Mouse (Mus musculus): ENCODE measurements around the gene Rps26. TPM values are rescaled to one million over a fixed set of nuclear protein-coding genes. Genes with fewer than 3 reads are reported as not detected.

Gene Rps26
- 100 to 1,000 TPM; 564 to 729 TPM for total RNA-seq (2021)
- long read RNA-seq, experiment 1, transcript Rps26-201 (4 exons, 681 nt) = major isoform, 61 of 64 reads
- long read RNA-seq, experiment 1, partial matches to known transcripts = 0 of 64 reads
- long read RNA-seq, experiment 1, other reads (novel, unspliced or antisense) = 3 of 64 reads
- long read RNA-seq, experiment 2, transcript Rps26-201 (4 exons, 681 nt) = major isoform, 318 of 337 reads
- long read RNA-seq, experiment 2, transcript Rps26-202 (3 exons, 596 nt) = minor isoform, 7 of 337 reads
- long read RNA-seq, experiment 2, partial matches to known transcripts = 6 of 337 reads
- long read RNA-seq, experiment 2, other reads (novel, unspliced or antisense) = 6 of 337 reads

DNA sequence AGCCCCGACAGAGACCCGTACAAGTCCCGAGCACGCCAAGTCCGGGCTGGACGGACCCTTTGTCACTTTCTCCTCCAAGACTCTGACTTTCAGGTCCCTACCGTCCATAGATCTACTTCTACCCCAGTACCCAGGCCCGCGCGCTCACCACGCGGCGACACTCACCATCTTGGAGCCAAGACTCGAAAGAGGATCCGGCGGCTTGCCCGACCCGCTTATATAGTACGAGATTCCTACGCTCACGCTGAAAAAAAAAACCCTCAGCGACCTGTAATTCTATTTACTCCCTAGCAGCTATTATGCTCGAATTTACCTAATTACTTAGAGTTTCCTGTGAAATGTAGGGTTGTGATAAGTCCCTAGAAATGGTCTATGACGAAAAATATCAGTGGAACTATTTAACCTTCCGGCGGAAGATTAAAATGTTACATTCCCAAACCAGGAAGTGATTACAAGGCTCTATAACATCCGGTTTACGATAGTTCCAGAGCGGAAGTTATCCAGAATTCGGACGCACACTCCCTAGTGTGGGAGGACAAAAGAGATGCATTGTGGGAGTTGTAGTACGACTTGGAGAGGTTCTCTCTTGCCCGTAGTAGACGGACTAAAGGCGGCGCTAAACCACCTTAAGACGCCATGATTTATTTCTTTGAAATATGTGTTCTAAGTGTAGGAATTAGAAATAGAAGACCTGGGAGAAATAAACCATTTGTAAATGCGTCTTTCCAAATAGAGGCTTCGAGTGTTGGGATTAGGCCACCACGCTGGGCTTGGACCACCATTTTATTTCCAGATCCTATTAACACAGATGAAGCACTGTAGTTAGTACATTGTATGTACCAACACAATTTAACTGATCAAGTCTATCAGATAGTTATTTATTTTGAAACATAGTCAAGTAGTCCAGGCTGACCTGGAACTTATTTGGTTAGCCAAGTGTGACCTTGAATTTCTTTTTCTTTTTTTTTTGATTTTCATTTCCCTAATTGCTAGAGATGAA, at the start of gene Rps26:
Rps26 (minus strand) TSS at position 437 of the 1,000 bp plus-strand sequence.
- peak; percentile 82 to 84 for DNase-seq (ENCODE audit: low spot score in 2 of 2)

DNA sequence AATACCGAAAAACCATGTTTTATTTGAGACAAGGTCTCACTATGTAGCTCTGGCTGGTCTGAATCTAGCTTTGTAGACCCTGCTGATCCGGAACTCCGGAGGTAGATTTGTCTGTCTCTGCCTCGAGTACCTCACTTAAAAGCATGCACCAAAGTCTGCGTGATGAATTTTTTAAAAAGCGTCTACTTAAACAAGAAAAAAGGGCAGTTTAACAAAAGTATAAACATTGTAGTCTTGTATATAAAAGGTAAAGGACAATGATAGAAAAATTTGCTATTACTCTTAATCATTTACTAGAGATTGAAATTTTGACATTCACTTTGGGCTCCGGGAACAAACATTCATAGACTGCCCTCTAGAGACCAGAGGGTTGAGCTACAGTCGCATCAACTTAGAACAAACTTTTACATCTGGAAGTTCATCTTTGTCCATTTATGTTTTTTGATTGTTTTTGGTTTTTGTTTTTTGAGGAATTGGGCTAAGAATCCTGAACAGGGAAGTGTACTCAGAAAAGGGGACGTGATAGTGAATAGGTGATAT, 48.0 kb upstream of the Rps26 start:
- no peak for DNase-seq (ENCODE audit: low spot score in 2 of 2)

DNA sequence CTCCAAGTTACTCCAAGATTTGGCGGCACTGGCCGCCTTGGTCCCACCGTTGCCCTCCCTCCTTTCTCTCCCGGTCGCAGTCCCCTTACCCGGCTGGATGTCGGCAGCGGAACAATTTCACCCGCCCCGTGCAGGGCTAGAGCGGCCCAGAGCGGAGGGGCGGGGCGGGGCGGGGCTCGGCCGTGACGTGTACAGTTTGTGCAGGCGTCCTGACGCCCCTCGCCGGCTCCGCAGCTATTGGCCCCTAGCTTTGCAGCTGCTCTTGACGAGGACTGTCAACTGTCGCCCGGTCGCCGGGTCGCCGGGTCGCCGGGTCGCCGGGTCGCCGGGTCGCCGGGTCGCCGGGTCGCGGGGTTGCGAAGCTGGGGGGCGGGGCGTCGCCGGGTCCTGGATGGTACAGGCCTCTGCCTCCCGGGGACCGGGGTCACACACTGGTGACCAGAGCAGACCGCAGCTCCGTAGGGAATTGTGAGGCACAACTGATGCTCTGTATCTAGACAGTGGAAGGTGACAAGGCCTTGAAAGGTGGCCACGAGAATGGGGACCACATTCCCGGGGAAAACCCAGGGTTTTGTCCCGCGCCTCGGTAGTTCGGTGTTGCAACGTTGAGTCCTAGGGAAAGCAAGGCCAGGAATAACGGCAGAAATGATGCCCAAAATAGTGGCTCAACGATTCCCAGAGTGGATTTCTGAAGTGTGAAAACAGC, 47.4 kb upstream of the Rps26 start, which contains the start of gene Suox:
Suox (minus strand) TSS at position 311 of the 706 bp plus-strand sequence.
- DNase-seq (ENCODE audit: low spot score in 2 of 2) = peak; percentile 76 to 79

DNA sequence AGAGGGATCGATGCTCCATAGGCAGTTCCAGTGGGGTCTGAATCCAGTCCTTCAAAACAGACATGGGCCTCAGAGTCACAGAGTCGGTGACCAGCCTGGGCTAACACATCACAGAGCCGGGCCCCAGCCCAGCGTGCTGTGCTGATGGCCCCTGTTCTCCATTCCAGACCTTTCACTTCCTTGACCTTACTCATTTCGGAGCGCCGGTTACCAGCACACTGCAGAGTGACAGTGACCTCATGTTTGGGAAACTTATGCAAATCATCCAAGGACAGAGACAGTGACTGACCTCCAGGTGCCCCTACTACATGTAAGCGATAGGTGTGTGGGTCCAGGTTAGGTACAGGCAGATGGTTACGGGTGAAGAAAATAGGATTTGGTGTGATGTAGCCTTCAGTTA, 44.6 kb upstream of the Rps26 start:
- no peak for DNase-seq (ENCODE audit: low spot score in 2 of 2)

DNA sequence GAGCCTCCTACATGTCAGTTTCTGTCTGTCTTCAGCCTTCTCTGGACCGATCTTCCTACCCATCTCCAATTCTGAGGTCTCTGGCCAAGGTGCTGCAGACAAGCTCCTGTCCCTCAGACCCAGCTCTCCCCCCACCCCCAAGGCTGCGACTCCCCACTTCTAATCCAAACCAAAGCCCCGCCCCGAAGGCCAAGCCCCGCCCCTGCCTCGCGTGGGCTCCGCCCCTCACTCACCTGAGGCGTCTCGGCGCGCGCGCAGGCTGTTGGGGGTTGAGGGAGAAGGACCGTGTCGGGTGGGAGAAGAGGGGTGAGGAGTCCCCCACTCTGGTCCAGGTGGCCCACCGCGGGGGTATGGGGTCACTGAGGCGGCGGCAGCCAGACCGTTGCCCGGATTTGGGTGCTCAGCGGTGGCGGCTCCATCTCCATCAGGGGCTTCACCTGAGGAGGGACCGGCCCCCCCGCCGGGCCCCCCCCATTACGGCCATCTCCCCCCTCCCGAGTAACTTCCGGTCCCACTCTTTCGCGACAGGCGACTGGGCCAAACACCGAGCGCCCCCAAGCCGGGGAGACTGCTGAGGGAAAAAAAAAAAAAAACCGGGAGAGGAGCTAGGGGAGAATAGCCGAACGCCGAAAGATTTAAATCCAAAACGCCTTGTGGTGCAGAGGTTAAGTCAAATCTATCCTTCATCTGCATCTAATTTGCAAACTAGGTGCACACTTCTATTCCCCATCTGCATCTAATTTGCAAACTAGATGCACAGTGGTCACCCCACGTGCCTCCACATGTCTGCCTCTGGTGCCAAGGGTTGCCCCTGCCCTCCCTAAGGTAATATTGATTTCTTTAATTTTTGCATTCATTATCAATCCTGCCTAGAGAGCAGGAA, 42.5 kb upstream of the Rps26 start:
- DNase-seq (ENCODE audit: low spot score in 2 of 2) = peak; percentile 43 to 59

DNA sequence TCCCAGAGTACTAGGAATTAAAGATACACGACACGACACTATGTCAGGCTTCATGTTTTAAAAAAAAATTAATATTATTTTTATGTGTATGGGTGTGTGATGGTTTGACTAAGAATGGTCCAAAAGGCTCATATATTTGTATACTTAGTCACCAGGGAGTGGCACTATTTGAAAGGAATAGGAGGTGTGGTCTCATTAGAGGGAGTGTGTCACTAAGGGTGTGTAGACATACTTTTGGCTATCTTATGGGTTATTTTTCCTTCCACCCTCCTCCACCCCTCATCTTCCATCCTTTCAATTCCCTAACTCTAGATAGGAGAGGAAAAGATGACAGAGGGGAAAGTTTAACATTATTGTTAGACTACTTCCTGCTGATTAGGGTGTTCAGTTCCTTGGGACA, 39.3 kb upstream of the Rps26 start:
- DNase-seq (ENCODE audit: low spot score in 2 of 2) = no peak

DNA sequence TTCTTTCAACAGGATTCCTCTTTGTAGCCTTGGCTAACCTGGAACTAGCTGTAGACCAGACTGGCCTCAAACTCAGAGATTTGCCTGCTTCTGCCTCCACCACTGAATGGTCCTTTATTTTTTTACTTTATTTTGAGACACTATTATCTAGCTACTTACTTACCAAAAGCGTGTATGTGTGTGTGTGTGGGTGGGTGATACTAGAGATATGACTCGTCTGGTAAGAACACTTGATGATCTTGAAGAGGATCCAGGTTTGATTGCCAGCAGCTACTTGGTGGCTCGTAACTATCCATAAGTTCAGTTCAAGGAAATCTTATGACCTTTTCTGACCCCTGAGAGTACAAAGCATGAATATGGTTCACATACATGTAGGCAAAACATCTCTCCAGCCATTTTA, 38.8 kb upstream of the Rps26 start:
- DNase-seq (ENCODE audit: low spot score in 2 of 2) = no peak

DNA sequence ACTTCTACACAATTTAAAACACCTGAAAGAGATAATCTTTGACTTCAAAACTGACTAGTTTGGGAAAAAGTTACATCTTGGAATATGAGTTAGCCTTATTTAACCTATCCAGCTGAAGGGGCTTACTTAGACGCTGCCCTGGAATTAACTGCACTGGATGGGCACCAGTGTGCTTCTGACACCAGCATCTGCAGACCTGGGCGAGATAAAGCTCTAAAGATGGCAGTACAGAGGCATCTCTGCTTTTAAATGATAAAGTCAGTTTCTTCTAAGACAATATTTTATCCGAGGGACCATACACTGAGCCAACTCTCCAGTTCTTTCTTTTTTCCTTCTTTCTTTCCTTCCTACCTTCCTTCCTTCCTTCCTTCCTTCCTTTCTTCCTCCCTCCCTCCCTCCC, 38.3 kb upstream of the Rps26 start:
- DNase-seq (ENCODE audit: low spot score in 2 of 2) = no peak

DNA sequence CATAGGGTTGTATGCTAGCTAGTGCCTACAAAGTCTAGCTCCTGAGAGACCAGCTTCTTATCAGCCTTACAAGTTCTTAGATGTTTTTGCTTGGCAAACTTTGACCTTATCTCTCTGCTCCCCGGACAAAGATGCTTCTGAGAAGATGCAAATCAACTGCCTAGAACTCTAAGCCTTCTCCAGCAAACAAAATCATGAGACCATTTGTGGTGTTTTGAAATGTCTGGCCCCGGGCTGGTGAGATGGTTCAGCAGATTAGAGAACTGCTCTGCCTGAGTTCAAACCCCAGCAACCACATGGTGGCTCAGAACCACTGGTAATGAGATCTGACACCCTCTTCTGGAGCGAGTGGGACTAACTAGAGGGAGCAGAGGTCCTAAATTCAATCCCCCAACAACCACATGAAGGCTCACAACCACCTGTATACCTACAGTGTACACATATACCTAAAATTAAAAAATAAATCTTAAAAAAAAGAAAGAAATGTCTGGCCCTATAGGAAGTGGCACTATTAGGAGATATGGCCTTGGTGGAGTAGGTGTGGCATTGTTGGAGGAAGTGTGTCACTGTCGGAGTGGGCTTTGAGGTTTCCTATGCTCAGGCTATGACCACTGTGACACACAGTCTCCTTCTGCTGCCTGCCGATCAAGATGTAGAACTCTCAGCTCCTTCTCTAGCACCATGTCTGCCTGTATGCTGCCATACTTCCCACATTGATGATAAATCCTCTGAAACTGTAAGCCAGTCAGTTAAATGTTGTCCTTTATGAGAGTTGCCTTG, 37.1 kb upstream of the Rps26 start:
- no peak for DNase-seq (ENCODE audit: low spot score in 2 of 2)

DNA sequence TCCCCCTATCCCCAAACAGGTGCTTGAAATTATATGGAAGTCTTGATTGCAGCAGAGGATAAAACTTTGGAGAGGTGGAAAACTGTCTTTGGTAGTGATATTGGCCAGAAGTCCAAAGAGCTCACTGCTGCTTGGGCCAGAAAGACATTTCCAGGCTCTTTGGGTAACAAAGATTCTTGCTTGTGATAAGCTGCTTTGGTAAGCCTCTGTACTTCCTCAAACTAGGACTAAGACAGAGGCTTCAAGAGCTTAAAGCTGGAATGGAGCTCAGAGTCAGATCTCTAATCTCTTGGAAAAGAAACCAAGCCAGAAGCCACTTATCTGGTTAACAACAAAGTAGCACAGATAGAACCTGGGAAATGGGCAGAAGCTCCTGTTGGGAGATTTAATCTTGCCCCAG, 35.9 kb upstream of the Rps26 start:
- no peak for DNase-seq (ENCODE audit: low spot score in 2 of 2)

DNA sequence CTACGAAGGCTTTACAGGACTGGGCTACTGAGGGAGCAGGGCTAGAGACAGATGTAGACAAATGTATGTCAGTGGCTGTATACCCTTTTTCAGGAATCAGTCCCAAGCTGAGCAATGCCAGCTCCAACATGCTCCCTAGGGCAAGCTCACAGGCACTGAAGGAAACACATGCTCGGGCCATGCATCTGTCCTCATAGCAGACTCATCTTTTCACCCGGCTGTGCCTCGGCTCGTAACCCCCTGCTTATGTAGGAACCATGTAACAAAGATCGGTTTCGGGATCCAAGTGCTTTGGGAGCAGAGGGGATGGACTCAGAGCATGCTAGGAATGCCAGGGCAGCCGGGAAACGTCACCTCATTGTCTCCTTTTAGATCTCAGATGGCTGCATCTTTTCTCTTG, 32.9 kb upstream of the Rps26 start:
- no peak for DNase-seq (ENCODE audit: low spot score in 2 of 2)

DNA sequence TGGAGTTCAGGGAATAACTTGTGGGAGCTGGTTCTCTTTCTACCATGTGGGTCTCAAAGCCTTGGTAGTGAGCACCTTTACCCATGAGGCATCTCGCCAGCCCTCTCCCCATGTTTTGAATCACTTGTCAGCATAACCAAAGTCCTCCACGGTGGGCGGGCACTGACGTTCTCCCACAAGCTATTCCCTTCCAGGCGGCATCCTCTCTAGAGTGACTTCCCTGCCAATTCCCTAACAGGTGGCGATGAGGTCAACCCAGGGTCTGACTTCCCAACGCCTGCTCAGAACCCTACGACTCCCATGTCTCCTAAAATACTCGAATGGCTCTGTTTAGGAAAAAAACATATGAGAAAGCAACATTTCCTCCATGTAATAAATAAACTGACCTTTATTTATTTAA, 31.3 kb upstream of the Rps26 start:
- DNase-seq (ENCODE audit: low spot score in 2 of 2) = no peak

DNA sequence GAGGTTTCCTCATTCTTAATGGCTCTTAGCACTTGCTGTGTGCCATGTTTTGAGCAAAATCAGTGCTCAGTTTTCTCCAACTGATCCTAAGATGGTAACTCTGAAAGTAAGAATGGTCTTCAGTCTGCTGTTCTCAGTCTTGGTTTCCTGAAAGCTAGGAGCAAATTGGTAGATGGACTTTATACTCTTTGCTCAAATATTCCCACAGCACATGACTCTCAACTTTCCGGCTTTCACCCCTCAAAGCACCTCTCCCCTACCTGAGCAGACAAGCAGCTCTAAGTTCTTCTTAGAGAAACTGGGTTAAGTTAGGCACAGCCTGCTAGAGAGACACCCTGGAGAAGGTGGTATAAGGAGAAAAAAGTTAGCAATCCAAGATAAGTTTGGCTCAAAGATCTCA, 30.2 kb upstream of the Rps26 start:
- DNase-seq (ENCODE audit: low spot score in 2 of 2) = no peak

DNA sequence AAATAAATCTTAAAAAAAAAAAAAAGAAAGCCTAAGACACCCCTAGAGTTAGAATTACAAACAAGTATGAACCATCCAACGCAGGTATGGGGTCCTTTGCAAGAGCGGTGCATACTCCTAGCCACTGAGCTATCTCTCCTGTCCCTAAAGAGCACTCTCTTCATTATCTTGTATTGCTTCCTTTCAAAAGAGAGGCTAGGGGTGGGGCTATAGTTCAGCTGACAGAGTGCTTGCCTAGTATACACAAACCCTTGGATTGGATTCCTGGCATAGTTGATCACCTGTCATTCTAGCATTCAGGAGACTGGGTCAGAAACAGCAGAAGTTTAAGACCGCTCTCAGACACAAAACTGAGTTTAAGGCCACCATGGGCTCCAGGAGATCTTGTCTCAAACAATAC, 28.7 kb upstream of the Rps26 start:
- DNase-seq (ENCODE audit: low spot score in 2 of 2) = no peak

DNA sequence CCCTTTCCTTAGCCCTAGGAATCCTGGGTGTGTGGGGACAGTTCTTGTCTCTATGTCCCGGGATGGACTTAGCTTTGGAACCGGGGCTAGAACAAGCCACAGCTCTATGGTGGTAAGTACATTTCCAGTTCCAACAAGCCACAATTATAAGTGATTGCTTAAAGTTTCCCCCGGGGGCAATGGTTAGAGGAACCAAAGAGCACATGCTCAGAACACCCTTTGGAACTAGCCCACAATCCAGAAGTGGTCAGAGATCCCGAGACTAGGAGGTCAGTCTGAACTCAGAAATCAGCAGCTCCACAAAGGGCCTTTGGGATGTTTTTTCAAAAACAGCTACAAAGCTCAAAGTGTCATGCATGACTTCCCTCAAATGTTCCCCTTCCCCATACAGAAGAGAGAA, 27.3 kb upstream of the Rps26 start:
- DNase-seq (ENCODE audit: low spot score in 2 of 2) = no peak

DNA sequence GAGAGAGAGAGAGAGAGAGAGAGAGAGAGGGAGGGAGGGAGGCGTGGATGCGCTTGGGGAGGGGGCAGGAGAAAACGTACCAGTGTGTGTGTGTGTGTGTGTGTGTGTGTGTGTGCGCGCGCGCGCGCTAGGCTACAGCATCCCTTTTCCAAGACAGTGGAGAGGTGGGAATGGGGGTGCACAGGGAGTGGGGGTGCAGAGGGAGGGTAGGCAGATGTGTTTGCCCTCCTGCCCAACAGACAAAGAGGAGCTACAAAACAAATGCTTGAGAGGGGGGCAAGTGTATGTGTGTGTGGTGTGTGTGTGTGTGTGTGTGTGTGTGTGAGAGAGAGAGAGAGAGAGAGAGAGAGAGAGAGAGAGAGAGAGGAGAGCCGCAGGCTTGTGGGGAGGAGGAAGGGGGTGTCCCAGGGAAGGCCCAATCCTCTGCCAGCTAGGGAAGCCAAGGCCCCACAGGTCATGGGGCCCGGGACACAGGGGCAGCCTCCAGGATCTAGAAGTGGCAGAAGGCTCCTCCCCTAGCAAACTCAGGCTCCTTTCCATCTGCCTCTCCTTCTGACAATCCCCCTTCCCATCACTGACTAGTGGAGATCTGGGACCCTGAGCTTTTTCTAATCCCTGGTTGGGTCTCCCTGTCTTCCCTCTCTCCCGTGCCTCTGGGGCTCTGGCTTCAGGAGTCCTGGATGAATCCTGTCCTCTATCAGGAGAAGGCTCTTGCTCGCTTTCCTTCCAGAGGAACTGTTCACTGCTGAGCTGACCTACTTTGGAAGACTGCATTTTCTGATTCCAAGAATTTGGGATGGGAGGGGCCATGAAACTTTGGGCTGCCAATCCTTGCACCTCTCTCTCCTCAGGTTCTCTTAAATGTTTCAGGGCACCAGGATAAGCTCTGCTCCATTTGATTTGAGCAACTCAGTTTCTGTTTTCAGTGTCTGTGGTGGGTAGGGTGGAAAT, 19.9 kb upstream of the Rps26 start:
- peak in 1 of 2 experiments; percentile 22 for DNase-seq (ENCODE audit: low spot score in 2 of 2)

DNA sequence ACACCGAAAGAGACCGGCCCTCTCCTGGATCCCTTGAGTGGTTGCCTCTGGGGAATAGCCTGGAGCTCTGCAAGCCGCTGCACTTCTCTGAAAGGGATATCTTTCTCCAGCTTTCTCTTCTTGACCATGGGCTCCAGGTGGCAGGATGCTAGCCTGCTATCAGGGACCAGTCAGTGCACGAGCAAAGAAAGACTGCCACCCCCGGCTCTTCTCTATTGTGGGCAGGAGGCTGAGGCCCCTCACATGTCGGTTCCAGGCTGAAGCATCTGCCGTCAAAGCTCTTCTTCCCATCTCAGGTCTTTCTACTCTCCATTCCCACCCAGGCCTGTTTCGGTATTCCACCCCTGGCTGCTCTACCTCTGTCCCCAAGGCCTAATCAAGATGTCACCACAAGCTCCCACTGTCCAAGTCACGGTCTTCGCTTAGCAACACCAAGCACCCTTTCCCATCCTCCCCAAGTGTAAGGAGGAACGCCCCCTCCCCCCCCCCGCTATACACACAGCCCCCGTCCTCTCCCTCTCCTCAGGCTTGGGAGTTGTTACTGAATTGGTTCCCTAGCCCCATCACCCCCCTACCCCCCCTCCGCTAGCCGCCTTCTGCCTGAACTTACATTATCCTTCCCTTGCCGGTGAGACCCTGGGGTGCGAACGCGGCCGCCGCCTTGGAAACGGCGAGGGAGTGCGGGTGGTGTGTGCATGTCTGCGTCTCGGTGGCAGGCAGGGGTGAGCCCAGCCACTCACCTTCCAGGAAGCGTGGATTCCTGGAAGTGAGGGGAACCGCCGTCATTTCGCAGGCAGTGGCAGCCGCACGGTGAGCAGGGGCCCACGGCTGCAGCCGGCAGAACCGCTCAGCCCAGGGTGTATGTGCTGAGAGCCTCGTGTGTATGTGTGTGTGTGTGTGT, 18.8 kb upstream of the Rps26 start, which contains the start of gene Ikzf4:
Ikzf4 (minus strand) TSS at position 881 of the 901 bp plus-strand sequence.
- peak; percentile 41 to 56 for DNase-seq (ENCODE audit: low spot score in 2 of 2)

Measured in adrenal gland, adult 18-20 months (tissue).